Mouse (Mus musculus): ENCODE measurements around the gene Gm37240. TPM values are rescaled to one million over a fixed set of nuclear protein-coding genes. Genes with fewer than 3 reads are reported as not detected.

Gm37240 gene
- polyA plus RNA-seq, 1 experiment from 2014 or later: 0.43 TPM

GRCm38 (mm10) chr3:85827815-85828214 is 59.5 kb downstream of the Gm37240 start:
- H3K4me3 ChIP-seq (ENCODE audit: low read depth, low read length): no peak overlapping the region
- no peak for ATAC-seq (replicated peaks; ENCODE audit: low FRiP score)
- DNase-seq (ENCODE audit: low spot score): no peak
- no peak overlapping the region for H3K4me2 ChIP-seq (ENCODE audit: low read depth, low read length, severe bottlenecking)
- H3K36me3 ChIP-seq (ENCODE audit: control insufficient read depth, insufficient read depth, low read length): no peaks in the 10 kb centered on the region
- no peak overlapping the region for H3K27ac ChIP-seq (ENCODE audit: low read depth, low read length)
- H3K4me1 ChIP-seq (replicated peaks; ENCODE audit: control insufficient read depth, insufficient read depth, low read length): no peaks in the 10 kb centered on the region
- no peaks in the 10 kb centered on the region for H3K27me3 ChIP-seq (ENCODE audit: control insufficient read depth, insufficient read depth, low read length)
- H3K9me3 ChIP-seq (ENCODE audit: control insufficient read depth, low read length): no peaks in the 10 kb centered on the region
- WGBS: 65% methylated on average over 6 of the region's 6 CpGs
- H3K9ac ChIP-seq (ENCODE audit: low read length): no peak overlapping the region

- Histone ChIP-seq H3K27me3 (ENCODE audit: control insufficient read depth, insufficient read depth, low read length) (no peaks in the 10 kb centered on the region), H3K4me1 (replicated peaks; ENCODE audit: control insufficient read depth, insufficient read depth, low read length) (no peaks in the 10 kb centered on the region), H3K36me3 (ENCODE audit: control insufficient read depth, insufficient read depth, low read length) (no peaks in the 10 kb centered on the region), H3K9ac (ENCODE audit: low read length) (no peak overlapping the region), H3K4me3 (ENCODE audit: low read depth, low read length) (no peak overlapping the region), H3K27ac (ENCODE audit: low read depth, low read length) (no peak overlapping the region), H3K4me2 (ENCODE audit: low read depth, low read length, severe bottlenecking) (no peak overlapping the region), H3K9me3 (ENCODE audit: control insufficient read depth, low read length) (no peaks in the 10 kb centered on the region)
- ATAC-seq (replicated peaks; ENCODE audit: low FRiP score) (no peak), DNase-seq (ENCODE audit: low spot score) (no peak)
- WGBS: 82% methylated on average over 4 of the region's 4 CpGs
Observed at GRCm38 (mm10) chr3:85827283-85827682, 60.0 kb downstream of the Gm37240 start.

- H3K9ac ChIP-seq (ENCODE audit: low read length): no peak overlapping the region
- 85% methylated on average over 15 of the region's 15 CpGs for WGBS
- no peaks in the 10 kb centered on the region for H3K4me1 ChIP-seq (replicated peaks; ENCODE audit: control insufficient read depth, insufficient read depth, low read length)
- no peaks in the 10 kb centered on the region for H3K27me3 ChIP-seq (ENCODE audit: control insufficient read depth, insufficient read depth, low read length)
- no peak overlapping the region for H3K27ac ChIP-seq (ENCODE audit: low read depth, low read length)
- ATAC-seq (replicated peaks; ENCODE audit: low FRiP score): no peak
- no peaks in the 10 kb centered on the region for H3K9me3 ChIP-seq (ENCODE audit: control insufficient read depth, low read length)
- no peak overlapping the region for H3K4me3 ChIP-seq (ENCODE audit: low read depth, low read length)
- no peak overlapping the region for H3K4me2 ChIP-seq (ENCODE audit: low read depth, low read length, severe bottlenecking)
- no peak for DNase-seq (ENCODE audit: low spot score)
- no peaks in the 10 kb centered on the region for H3K36me3 ChIP-seq (ENCODE audit: control insufficient read depth, insufficient read depth, low read length)
Observed at GRCm38 (mm10) chr3:85820839-85821548, 66.3 kb downstream of the Gm37240 start.

- Histone ChIP-seq H3K4me3 (ENCODE audit: low read depth, low read length) (no peak overlapping the region), H3K4me1 (replicated peaks; ENCODE audit: control insufficient read depth, insufficient read depth, low read length) (no peaks in the 10 kb centered on the region), H3K36me3 (ENCODE audit: control insufficient read depth, insufficient read depth, low read length) (no peaks in the 10 kb centered on the region), H3K9ac (ENCODE audit: low read length) (no peak overlapping the region), H3K9me3 (ENCODE audit: control insufficient read depth, low read length) (no peaks in the 10 kb centered on the region), H3K4me2 (ENCODE audit: low read depth, low read length, severe bottlenecking) (no peak overlapping the region), H3K27me3 (ENCODE audit: control insufficient read depth, insufficient read depth, low read length) (no peaks in the 10 kb centered on the region), H3K27ac (ENCODE audit: low read depth, low read length) (no peak overlapping the region)
- DNase-seq (ENCODE audit: low spot score): no peak
- no peak for ATAC-seq (replicated peaks; ENCODE audit: low FRiP score)
- WGBS: 86% methylated on average over 3 of the region's 3 CpGs
Observed at GRCm38 (mm10) chr3:85819319-85819718, 68.0 kb downstream of the Gm37240 start.

DNA sequence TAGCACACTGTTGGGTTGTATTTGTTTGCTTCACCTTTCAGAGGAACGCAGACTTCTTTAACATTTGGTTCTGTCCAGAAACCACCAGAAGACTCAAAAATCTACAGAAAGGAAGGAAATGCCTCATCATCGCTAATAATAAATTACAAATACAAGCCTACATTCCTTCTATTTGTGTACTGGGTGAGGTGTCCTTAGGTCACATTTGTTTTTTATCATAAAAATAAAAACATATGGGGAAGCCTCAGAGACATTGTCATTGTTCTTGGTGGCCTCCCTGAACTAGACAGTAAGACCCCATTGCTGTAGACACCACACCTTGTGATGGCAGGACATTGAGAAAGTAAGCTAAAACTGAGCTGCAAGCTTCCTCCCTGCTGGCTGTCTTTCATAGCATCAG is 70.1 kb downstream of the Gm37240 start, which contains the start of gene Fam160a1:
Gene Fam160a1 (minus strand): TSS at position 101 of the 400 bp plus-strand sequence.
- Histone ChIP-seq H3K9me3 (ENCODE audit: control insufficient read depth, low read length) (no peaks in the 10 kb centered on the region), H3K4me2 (ENCODE audit: low read depth, low read length, severe bottlenecking) (no peak within 1 kb of the TSS), H3K27ac (ENCODE audit: low read depth, low read length) (no peak within 1 kb of the TSS), H3K9ac (ENCODE audit: low read length) (no peak within 1 kb of the TSS), H3K27me3 (ENCODE audit: control insufficient read depth, insufficient read depth, low read length) (no peaks in the 10 kb centered on the region), H3K36me3 (ENCODE audit: control insufficient read depth, insufficient read depth, low read length) (no peaks in the 10 kb centered on the region), H3K4me1 (replicated peaks; ENCODE audit: control insufficient read depth, insufficient read depth, low read length) (no peaks in the 10 kb centered on the region), H3K4me3 (ENCODE audit: low read depth, low read length) (no peak within 1 kb of the TSS)
- DNase-seq (ENCODE audit: low spot score) (no peak), ATAC-seq (replicated peaks; ENCODE audit: low FRiP score) (no peak)
- 99% methylated on average over 2 of the region's 2 CpGs for WGBS

DNA sequence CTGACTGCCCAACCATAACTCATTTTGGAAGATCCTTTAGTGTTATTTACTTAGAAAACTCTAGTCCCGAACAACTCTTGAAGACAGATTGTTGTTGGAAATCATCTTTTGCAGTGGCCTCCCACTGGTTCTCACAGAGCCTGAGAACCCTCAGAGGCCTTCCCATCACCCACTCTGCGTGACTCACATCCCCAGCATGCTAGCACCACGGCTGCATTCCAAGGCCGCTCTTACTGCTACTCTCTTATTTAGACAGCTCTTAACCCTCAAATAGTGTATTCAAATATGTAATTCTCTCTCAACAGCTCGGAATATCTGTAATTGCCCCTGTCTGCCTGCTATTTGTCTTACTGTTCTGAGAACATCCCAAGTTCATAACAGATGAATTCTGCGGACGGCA is 73.1 kb downstream of the Gm37240 start:
- DNase-seq (ENCODE audit: low spot score) (no peak), ATAC-seq (replicated peaks; ENCODE audit: low FRiP score) (no peak)
- WGBS: 84% methylated on average over 7 of the region's 7 CpGs
- no peak overlapping the region for H3K9ac ChIP-seq (ENCODE audit: low read length)
- H3K4me2 ChIP-seq (ENCODE audit: low read depth, low read length, severe bottlenecking): no peak overlapping the region
- H3K27me3 ChIP-seq (ENCODE audit: control insufficient read depth, insufficient read depth, low read length): no peaks in the 10 kb centered on the region
- no peaks in the 10 kb centered on the region for H3K36me3 ChIP-seq (ENCODE audit: control insufficient read depth, insufficient read depth, low read length)
- H3K27ac ChIP-seq (ENCODE audit: low read depth, low read length): no peak overlapping the region
- H3K9me3 ChIP-seq (ENCODE audit: control insufficient read depth, low read length): no peaks in the 10 kb centered on the region
- no peaks in the 10 kb centered on the region for H3K4me1 ChIP-seq (replicated peaks; ENCODE audit: control insufficient read depth, insufficient read depth, low read length)
- no peak overlapping the region for H3K4me3 ChIP-seq (ENCODE audit: low read depth, low read length)

DNA sequence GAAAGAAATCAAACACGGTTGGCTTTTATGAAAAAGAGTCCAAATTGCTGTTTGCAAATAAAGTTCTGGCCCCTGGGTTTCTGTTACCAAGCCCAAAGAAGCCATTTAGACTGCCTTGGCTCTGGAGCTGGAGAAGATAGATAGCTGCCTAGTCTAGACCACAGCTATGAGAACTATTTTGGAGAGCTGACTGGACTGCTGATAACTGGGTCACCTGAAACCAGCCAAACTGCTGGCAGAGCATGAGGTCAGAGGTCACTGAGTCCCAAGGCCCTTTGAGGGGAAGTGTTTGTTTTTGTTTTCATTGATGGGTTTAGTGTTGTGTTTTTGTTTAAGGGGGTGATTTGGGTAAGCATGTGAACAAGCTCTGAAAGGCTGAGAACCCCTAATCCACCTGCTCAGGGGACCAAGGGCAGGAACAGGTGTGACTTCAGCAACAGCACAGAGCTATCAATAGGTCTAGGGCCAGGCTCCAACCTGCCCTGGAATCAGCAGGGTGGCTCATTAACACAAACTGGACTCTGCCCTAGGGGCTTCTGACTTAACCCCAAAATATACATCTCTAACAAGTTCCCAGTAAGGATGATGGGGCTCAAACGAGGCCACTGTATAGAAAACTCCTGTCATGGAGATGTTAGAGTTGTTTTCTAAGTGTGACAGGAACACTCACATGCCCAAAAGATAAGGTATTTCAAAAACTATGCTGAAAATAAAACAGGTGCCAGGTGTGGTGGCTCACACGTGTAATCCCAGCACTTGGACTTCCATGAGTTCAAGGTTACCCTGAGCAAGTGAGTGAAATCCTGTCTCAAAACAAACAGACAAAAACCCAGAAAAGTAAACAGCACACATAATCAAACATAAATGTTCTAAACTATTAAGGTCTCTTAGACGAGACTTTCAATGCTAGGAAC is 74.0 kb downstream of the Gm37240 start:
- no peak for DNase-seq (ENCODE audit: low spot score)
- Histone ChIP-seq H3K4me1 (replicated peaks; ENCODE audit: control insufficient read depth, insufficient read depth, low read length) (no peaks in the 10 kb centered on the region), H3K27me3 (ENCODE audit: control insufficient read depth, insufficient read depth, low read length) (no peaks in the 10 kb centered on the region), H3K27ac (ENCODE audit: low read depth, low read length) (no peak overlapping the region), H3K36me3 (ENCODE audit: control insufficient read depth, insufficient read depth, low read length) (no peaks in the 10 kb centered on the region), H3K9ac (ENCODE audit: low read length) (no peak overlapping the region), H3K9me3 (ENCODE audit: control insufficient read depth, low read length) (no peaks in the 10 kb centered on the region), H3K4me3 (ENCODE audit: low read depth, low read length) (no peak overlapping the region), H3K4me2 (ENCODE audit: low read depth, low read length, severe bottlenecking) (no peak overlapping the region)
- 61% methylated on average over 4 of the region's 4 CpGs for WGBS
- no peak for ATAC-seq (replicated peaks; ENCODE audit: low FRiP score)

DNA sequence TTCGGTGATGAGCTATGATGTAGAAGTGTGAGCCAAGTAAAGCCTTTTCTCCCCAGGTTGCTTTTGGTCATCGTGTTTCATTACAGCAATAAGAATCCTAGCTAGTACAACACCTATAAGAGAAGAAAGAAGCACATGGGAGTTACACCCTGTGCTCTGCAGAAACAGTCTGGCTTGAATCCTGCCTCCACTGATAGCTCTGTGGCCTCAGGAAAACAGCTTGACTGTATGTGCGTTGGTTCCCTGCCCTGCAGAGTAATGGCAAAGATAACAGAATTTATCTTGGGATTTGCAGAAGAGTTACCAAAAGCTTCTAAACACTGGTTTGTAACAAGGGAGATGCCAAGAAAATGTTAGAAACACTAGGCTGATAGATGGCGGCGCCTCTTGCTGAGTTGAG is 75.3 kb downstream of the Gm37240 start:
- H3K9ac ChIP-seq (ENCODE audit: low read length): no peak overlapping the region
- H3K4me1 ChIP-seq (replicated peaks; ENCODE audit: control insufficient read depth, insufficient read depth, low read length): no peaks in the 10 kb centered on the region
- no peak overlapping the region for H3K27ac ChIP-seq (ENCODE audit: low read depth, low read length)
- no peak overlapping the region for H3K4me2 ChIP-seq (ENCODE audit: low read depth, low read length, severe bottlenecking)
- ATAC-seq (replicated peaks; ENCODE audit: low FRiP score): no peak
- DNase-seq (ENCODE audit: low spot score): no peak
- WGBS: 92% methylated on average over 5 of the region's 5 CpGs
- H3K36me3 ChIP-seq (ENCODE audit: control insufficient read depth, insufficient read depth, low read length): no peaks in the 10 kb centered on the region
- no peaks in the 10 kb centered on the region for H3K9me3 ChIP-seq (ENCODE audit: control insufficient read depth, low read length)
- H3K27me3 ChIP-seq (ENCODE audit: control insufficient read depth, insufficient read depth, low read length): no peaks in the 10 kb centered on the region
- no peak overlapping the region for H3K4me3 ChIP-seq (ENCODE audit: low read depth, low read length)

All from forebrain, embryonic 11.5 days (tissue).